Mouse (Mus musculus) spleen, adult 2 months (tissue): ENCODE results near the gene Epx.

ENCODE experiments used
- CTCF ChIP-seq: fragments of 200-500 bp; IDR thresholded peaks from 2 replicates; pipeline ENCODE4 v1.5.1; 2011; ENCODE audit warnings: mild to moderate bottlenecking, inconsistent platforms; ENCODE audit not compliant: insufficient read depth, insufficient read length, insufficient replicate concordance; ENCODE audit errors: extremely low read depth
- POLR2A ChIP-seq: fragments of 200-500 bp; IDR thresholded peaks from 2 replicates; pipeline ENCODE4 v1.6.1; 2011; ENCODE audit warnings: low read depth, low read length, inconsistent platforms

GRCm38 (mm10) chr11:87916005-87916404, 40.7 kb upstream of the Epx start:
- no peak for TF ChIP-seq CTCF
- TF ChIP-seq POLR2A, result no peak
